Mouse (Mus musculus): ENCODE data around the gene Nckap5. TPM values are rescaled to one million over a fixed set of nuclear protein-coding genes. Genes with fewer than 3 reads are reported as not detected.

Nckap5 gene
- polyA plus RNA-seq, 1 experiment from 2014 or later, result 4.8 TPM

DNA sequence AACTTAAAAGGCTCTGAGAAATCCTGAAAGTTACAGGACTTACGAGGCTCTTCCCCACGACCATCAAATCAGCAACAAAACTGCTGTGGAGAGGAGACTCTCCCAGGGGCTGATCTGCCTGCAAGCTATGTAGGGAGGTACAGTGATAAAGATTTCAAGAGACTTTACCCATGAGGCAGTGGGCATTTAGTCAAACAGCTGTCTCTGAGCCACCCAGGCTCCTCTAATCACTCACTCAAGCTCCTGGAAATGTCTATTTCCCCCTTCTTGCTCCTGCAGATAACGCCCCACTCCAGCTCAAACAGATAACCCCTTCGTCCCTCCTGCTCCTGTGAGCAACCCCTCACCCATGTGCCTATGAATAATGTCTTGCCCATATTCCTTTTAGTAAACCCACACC, 496.4 kb downstream of the Nckap5 start:
- ATAC-seq (ENCODE audit: insufficient number of reproducible peaks, insufficient read depth, low FRiP score, low read depth), result no peak
- H3K4me2 ChIP-seq (replicated peaks; ENCODE audit: low read depth, low read length), result no peak overlapping the region
- no peak overlapping the region for H3K9ac ChIP-seq (replicated peaks; ENCODE audit: low read depth, low read length)
- H3K27ac ChIP-seq (ENCODE audit: low read length), result no peak overlapping the region
- H3K9me3 ChIP-seq (ENCODE audit: control insufficient read depth, low read depth, low read length), result no peaks in the 10 kb centered on the region
- H3K4me1 ChIP-seq (ENCODE audit: control insufficient read depth, insufficient read depth, low read length), result no peaks in the 10 kb centered on the region
- no peak overlapping the region for H3K4me3 ChIP-seq (ENCODE audit: low read depth, low read length)
- H3K36me3 ChIP-seq (ENCODE audit: control insufficient read depth, insufficient read depth, low read length), result no peaks in the 10 kb centered on the region
- WGBS, result 63% methylated on average over 4 of the region's 4 CpGs
- no peaks in the 10 kb centered on the region for H3K27me3 ChIP-seq (ENCODE audit: control insufficient read depth, insufficient read depth, low read length)

DNA sequence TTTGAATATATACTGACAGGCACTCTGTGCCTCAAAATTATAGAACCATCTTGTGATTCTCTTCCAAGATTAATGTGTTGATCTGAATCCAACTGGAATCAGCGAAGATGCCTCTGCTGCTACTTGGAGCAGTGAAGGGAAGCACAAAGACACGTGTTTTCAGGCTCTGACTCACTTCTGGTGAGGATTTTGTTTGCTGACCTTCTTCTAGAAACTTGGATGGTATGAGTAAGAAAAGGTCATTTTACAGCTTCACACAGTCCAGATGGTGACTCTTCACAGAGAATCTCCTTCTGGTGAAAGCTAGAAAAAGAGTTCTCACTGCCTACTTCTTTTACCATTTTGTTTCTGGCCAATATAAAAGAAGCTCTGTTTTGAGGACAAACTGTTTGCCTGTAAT, 498.6 kb downstream of the Nckap5 start:
- H3K4me2 ChIP-seq (replicated peaks; ENCODE audit: low read depth, low read length), result no peak overlapping the region
- H3K27ac ChIP-seq (ENCODE audit: low read length), result no peak overlapping the region
- no peak for ATAC-seq (ENCODE audit: insufficient number of reproducible peaks, insufficient read depth, low FRiP score, low read depth)
- H3K4me3 ChIP-seq (ENCODE audit: low read depth, low read length), result no peak overlapping the region
- no peaks in the 10 kb centered on the region for H3K36me3 ChIP-seq (ENCODE audit: control insufficient read depth, insufficient read depth, low read length)
- no peak overlapping the region for H3K9ac ChIP-seq (replicated peaks; ENCODE audit: low read depth, low read length)
- WGBS, result 62% methylated on average over 2 of the region's 2 CpGs
- H3K27me3 ChIP-seq (ENCODE audit: control insufficient read depth, insufficient read depth, low read length), result no peaks in the 10 kb centered on the region
- no peaks in the 10 kb centered on the region for H3K4me1 ChIP-seq (ENCODE audit: control insufficient read depth, insufficient read depth, low read length)
- H3K9me3 ChIP-seq (ENCODE audit: control insufficient read depth, low read depth, low read length), result no peaks in the 10 kb centered on the region

DNA sequence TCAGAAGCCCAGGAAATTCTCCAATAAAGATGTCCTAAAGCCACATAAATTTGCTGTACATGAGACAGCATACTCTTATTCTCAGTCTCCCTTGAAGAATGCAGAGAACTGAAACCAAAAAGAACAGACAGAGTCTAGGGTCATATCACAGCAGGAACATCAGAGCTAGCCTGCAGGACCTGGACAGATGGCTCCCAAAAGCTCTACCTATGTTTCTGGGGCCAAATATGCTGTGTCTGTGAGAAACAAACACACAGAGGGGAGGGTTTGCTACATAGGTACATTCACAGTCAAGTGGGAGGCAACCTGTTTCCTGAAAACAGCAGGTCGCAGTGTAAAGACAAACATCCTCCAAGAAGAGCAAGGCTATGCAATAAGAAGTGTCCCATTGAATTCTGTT, 509.9 kb downstream of the Nckap5 start:
- Histone ChIP-seq H3K4me3 (ENCODE audit: low read depth, low read length) (no peak overlapping the region), H3K4me1 (ENCODE audit: control insufficient read depth, insufficient read depth, low read length) (no peaks in the 10 kb centered on the region), H3K27ac (ENCODE audit: low read length) (no peak overlapping the region), H3K9me3 (ENCODE audit: control insufficient read depth, low read depth, low read length) (no peaks in the 10 kb centered on the region), H3K36me3 (ENCODE audit: control insufficient read depth, insufficient read depth, low read length) (no peaks in the 10 kb centered on the region), H3K9ac (replicated peaks; ENCODE audit: low read depth, low read length) (no peak overlapping the region), H3K27me3 (ENCODE audit: control insufficient read depth, insufficient read depth, low read length) (no peaks in the 10 kb centered on the region), H3K4me2 (replicated peaks; ENCODE audit: low read depth, low read length) (no peak overlapping the region)
- no peak for ATAC-seq (ENCODE audit: insufficient number of reproducible peaks, insufficient read depth, low FRiP score, low read depth)
- 85% methylated on average over 1 of the region's 1 CpGs for WGBS

DNA sequence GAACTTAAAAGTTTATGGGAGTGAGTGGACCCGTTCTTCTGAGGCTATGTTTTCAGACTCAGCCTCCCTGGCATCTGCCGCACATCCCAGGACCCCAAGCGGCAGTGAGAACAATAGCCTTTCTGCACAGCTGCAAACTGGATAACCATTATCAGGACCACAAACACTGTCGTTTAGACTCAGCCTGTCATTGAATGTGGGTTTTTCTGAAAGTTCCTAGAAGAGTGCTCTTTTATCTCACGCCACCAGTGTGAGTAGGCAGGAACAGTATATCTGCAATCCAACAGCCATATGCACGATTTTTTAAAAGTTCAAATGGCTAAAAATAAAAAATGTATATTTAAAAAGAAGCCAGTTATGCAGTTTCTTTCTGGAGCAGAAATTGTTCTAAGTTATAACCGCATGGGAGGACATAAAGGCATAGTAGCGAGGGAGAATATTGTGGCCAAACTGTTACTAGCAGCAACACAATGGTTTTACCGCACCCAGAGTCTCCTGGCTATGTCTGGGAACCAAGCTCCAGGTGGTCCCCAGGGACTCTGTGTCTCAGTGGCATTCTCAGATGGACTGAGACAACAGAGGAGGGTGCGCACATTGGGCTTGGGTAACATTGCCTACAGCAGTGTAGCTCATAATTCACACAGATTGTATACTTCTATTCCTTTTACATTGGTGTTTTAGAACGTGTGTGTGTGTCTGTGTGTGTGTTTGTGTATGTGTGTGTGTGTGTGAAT, 512.6 kb downstream of the Nckap5 start:
- H3K9me3 ChIP-seq (ENCODE audit: control insufficient read depth, low read depth, low read length), result no peaks in the 10 kb centered on the region
- no peak overlapping the region for H3K4me2 ChIP-seq (replicated peaks; ENCODE audit: low read depth, low read length)
- no peaks in the 10 kb centered on the region for H3K27me3 ChIP-seq (ENCODE audit: control insufficient read depth, insufficient read depth, low read length)
- no peak overlapping the region for H3K9ac ChIP-seq (replicated peaks; ENCODE audit: low read depth, low read length)
- no peak overlapping the region for H3K4me3 ChIP-seq (ENCODE audit: low read depth, low read length)
- H3K36me3 ChIP-seq (ENCODE audit: control insufficient read depth, insufficient read depth, low read length), result no peaks in the 10 kb centered on the region
- 74% methylated on average over 11 of the region's 11 CpGs for WGBS
- no peaks in the 10 kb centered on the region for H3K4me1 ChIP-seq (ENCODE audit: control insufficient read depth, insufficient read depth, low read length)
- no peak for ATAC-seq (ENCODE audit: insufficient number of reproducible peaks, insufficient read depth, low FRiP score, low read depth)
- H3K27ac ChIP-seq (ENCODE audit: low read length), result no peak overlapping the region

DNA sequence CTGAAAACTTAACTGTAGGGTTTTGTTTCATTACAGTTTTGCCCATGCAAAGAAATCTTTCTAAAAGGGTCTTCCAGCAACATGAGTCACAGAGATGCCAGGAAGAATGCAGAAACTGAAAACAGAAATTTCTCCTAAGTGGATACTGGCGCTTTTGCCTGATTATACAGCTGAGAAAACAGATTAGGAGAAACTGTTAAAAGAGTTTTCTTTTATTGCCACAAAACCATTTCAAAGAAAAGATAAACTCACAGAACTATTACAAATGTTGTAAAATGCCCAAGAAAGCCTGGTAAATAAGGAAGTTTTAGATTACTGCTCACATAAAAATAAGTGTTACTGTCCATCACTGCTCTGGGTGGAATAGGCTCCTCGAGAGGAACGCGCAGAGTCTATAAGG, 513.3 kb downstream of the Nckap5 start:
- no peak overlapping the region for H3K4me3 ChIP-seq (ENCODE audit: low read depth, low read length)
- no peak overlapping the region for H3K4me2 ChIP-seq (replicated peaks; ENCODE audit: low read depth, low read length)
- no peaks in the 10 kb centered on the region for H3K27me3 ChIP-seq (ENCODE audit: control insufficient read depth, insufficient read depth, low read length)
- no peaks in the 10 kb centered on the region for H3K9me3 ChIP-seq (ENCODE audit: control insufficient read depth, low read depth, low read length)
- no peak for ATAC-seq (ENCODE audit: insufficient number of reproducible peaks, insufficient read depth, low FRiP score, low read depth)
- WGBS, result 87% methylated on average over 4 of the region's 4 CpGs
- H3K9ac ChIP-seq (replicated peaks; ENCODE audit: low read depth, low read length), result no peak overlapping the region
- H3K27ac ChIP-seq (ENCODE audit: low read length), result no peak overlapping the region
- no peaks in the 10 kb centered on the region for H3K36me3 ChIP-seq (ENCODE audit: control insufficient read depth, insufficient read depth, low read length)
- H3K4me1 ChIP-seq (ENCODE audit: control insufficient read depth, insufficient read depth, low read length), result no peaks in the 10 kb centered on the region

DNA sequence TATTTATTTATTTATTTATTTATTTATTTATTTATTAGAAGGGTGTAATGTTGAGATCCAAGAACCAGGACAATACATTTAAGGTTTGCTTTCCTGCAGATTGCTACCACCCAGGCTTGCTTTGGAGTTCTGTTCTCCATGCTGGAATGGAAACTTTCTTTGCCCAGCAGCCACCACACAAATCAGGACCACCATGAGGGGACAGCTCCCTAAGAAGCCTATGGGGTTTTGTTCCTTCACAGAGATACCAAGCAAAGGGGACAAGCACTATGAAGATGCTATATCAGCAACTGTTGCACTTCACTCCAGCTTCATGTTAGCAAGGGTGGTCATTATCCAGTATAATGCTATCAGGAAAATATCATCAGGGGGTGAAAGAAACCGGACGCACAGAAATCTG, 513.7 kb downstream of the Nckap5 start:
- H3K4me2 ChIP-seq (replicated peaks; ENCODE audit: low read depth, low read length), result no peak overlapping the region
- no peaks in the 10 kb centered on the region for H3K27me3 ChIP-seq (ENCODE audit: control insufficient read depth, insufficient read depth, low read length)
- H3K27ac ChIP-seq (ENCODE audit: low read length), result no peak overlapping the region
- no peak overlapping the region for H3K4me3 ChIP-seq (ENCODE audit: low read depth, low read length)
- no peaks in the 10 kb centered on the region for H3K4me1 ChIP-seq (ENCODE audit: control insufficient read depth, insufficient read depth, low read length)
- H3K36me3 ChIP-seq (ENCODE audit: control insufficient read depth, insufficient read depth, low read length), result no peaks in the 10 kb centered on the region
- H3K9me3 ChIP-seq (ENCODE audit: control insufficient read depth, low read depth, low read length), result no peaks in the 10 kb centered on the region
- 88% methylated on average over 2 of the region's 2 CpGs for WGBS
- no peak overlapping the region for H3K9ac ChIP-seq (replicated peaks; ENCODE audit: low read depth, low read length)
- no peak for ATAC-seq (ENCODE audit: insufficient number of reproducible peaks, insufficient read depth, low FRiP score, low read depth)

DNA sequence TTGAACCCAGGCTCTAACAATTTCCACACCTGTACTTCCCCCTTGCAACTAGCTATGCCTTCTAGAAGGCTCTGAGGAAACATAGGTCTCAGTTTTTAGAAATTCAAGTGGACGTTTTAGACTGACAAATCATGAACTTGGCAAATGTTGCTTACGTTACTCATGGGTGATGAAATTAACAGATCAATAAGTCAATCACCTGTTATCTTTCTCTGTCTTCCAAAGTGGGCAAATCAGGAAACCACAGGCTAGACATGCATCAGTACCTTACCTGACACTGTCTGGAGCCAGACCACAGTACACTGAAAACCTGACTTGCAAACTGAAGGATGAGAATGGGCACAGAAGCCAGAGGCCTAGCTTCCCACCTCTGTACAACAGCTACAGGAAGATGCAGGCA, 529.5 kb downstream of the Nckap5 start:
- no peak overlapping the region for H3K27ac ChIP-seq (ENCODE audit: low read length)
- H3K36me3 ChIP-seq (ENCODE audit: control insufficient read depth, insufficient read depth, low read length), result no peaks in the 10 kb centered on the region

DNA sequence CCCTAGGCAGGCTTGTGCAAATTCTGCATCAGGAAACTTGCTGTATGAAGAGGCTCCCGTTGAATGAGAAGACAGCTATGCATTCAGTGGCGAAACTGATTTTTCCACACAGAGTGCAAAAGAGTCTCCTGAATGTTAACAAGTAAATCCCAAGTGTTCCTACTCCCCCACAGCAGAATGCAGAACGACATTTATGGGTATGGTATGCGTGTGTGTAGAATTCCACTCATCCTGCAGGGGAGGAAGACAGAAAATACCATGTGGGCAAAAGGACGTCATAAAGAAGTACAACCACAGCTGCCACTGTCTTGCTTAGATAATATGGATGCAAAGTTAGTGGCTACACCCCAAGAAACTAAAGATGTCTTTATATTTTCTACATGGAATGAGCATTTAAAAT, 565.7 kb downstream of the Nckap5 start:
- WGBS, result 55% methylated on average over 5 of the region's 5 CpGs
- ATAC-seq (ENCODE audit: insufficient number of reproducible peaks, insufficient read depth, low FRiP score, low read depth), result no peak
- Histone ChIP-seq H3K36me3 (ENCODE audit: control insufficient read depth, insufficient read depth, low read length) (no peaks in the 10 kb centered on the region), H3K9me3 (ENCODE audit: control insufficient read depth, low read depth, low read length) (no peaks in the 10 kb centered on the region), H3K27ac (ENCODE audit: low read length) (no peak overlapping the region), H3K9ac (replicated peaks; ENCODE audit: low read depth, low read length) (no peak overlapping the region), H3K4me3 (ENCODE audit: low read depth, low read length) (no peak overlapping the region), H3K4me1 (ENCODE audit: control insufficient read depth, insufficient read depth, low read length) (no peaks in the 10 kb centered on the region), H3K27me3 (ENCODE audit: control insufficient read depth, insufficient read depth, low read length) (no peaks in the 10 kb centered on the region), H3K4me2 (replicated peaks; ENCODE audit: low read depth, low read length) (no peak overlapping the region)

More for the DNA sequence above, 529.5 kb downstream of the Nckap5 start:
- Histone ChIP-seq H3K4me2 (replicated peaks; ENCODE audit: low read depth, low read length) (no peak overlapping the region), H3K9ac (replicated peaks; ENCODE audit: low read depth, low read length) (no peak overlapping the region), H3K4me3 (ENCODE audit: low read depth, low read length) (no peak overlapping the region), H3K27me3 (ENCODE audit: control insufficient read depth, insufficient read depth, low read length) (no peaks in the 10 kb centered on the region), H3K9me3 (ENCODE audit: control insufficient read depth, low read depth, low read length) (no peaks in the 10 kb centered on the region), H3K4me1 (ENCODE audit: control insufficient read depth, insufficient read depth, low read length) (no peaks in the 10 kb centered on the region)
- WGBS, result 63% methylated on average over 2 of the region's 2 CpGs
- ATAC-seq (ENCODE audit: insufficient number of reproducible peaks, insufficient read depth, low FRiP score, low read depth), result no peak

DNA sequence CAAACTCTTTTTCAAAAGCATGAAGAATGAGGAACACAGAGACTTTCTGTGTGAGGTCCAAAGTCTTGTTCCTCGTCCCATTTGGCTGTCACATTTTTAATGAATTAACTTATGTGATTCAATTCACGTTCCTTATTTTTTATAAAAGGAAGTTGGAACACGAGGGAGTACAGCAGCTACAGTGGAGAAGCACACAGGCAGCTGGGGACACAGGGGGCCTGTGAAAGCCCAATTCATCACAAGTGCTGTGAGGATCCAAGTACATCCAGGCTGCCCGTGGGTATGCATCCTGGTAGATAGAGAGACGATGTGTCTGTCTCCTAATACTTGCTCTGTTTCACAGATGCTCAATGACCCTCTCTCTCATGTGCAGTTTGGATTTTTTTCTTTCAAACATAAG, 576.2 kb downstream of the Nckap5 start:
- H3K36me3 ChIP-seq (ENCODE audit: control insufficient read depth, insufficient read depth, low read length), result no peaks in the 10 kb centered on the region
- no peaks in the 10 kb centered on the region for H3K4me1 ChIP-seq (ENCODE audit: control insufficient read depth, insufficient read depth, low read length)
- no peak overlapping the region for H3K9ac ChIP-seq (replicated peaks; ENCODE audit: low read depth, low read length)
- no peaks in the 10 kb centered on the region for H3K9me3 ChIP-seq (ENCODE audit: control insufficient read depth, low read depth, low read length)
- no peak overlapping the region for H3K4me3 ChIP-seq (ENCODE audit: low read depth, low read length)
- H3K27ac ChIP-seq (ENCODE audit: low read length), result no peak overlapping the region
- no peaks in the 10 kb centered on the region for H3K27me3 ChIP-seq (ENCODE audit: control insufficient read depth, insufficient read depth, low read length)
- no peak overlapping the region for H3K4me2 ChIP-seq (replicated peaks; ENCODE audit: low read depth, low read length)
- WGBS, result 44% methylated on average over 5 of the region's 5 CpGs
- no peak for ATAC-seq (ENCODE audit: insufficient number of reproducible peaks, insufficient read depth, low FRiP score, low read depth)
